Mouse (Mus musculus) thymus, adult 2 months (tissue): ENCODE measurements around the gene Klrb1c. TPM values are rescaled to one million over a fixed set of nuclear protein-coding genes. Genes with fewer than 3 reads are reported as not detected.
"Not testable (repeated sequence)": the region's sequence is repeated elsewhere in the genome, so short reads cannot be mapped to it uniquely, and the experiment has no call there.

ENCODE experiments used
- DNase-seq: peaks from one replicate; pipeline ENCODE4 v3.0.0; 2021
- H3K27ac ChIP-seq: fragments of 200-500 bp; 2 replicates; pipeline ENCODE4 v1.5.1; 2012; ENCODE audit warnings: low read length, control low read depth; ENCODE audit not compliant: control insufficient read depth, insufficient read depth
- H3K27me3 ChIP-seq: fragments of 200-500 bp; 2 replicates; pipeline ENCODE4 v1.6.1; 2012; ENCODE audit warnings: mild to moderate bottlenecking, low read length, moderate library complexity, mixed read lengths; ENCODE audit not compliant: control insufficient read depth, insufficient read depth
- H3K36me3 ChIP-seq: fragments of 200-500 bp; 2 replicates; pipeline ENCODE4 v1.6.1; 2012; ENCODE audit warnings: mild to moderate bottlenecking, low read length, moderate library complexity; ENCODE audit not compliant: control insufficient read depth, insufficient read depth
- H3K4me1 ChIP-seq: fragments of 200-500 bp; replicated peaks from 2 replicates; pipeline ENCODE4 v1.6.1; 2012; ENCODE audit warnings: low read length; ENCODE audit not compliant: control insufficient read depth, insufficient read depth
- H3K4me3 ChIP-seq: fragments of 200-500 bp; 2 replicates; pipeline ENCODE4 v1.5.1; 2012; ENCODE audit warnings: mild to moderate bottlenecking, low read length, control low read depth, moderate library complexity; ENCODE audit not compliant: control insufficient read depth, insufficient read depth
- CTCF ChIP-seq: fragments of 200-500 bp; IDR thresholded peaks from 2 replicates; pipeline ENCODE4 v1.5.1; 2012; ENCODE audit warnings: mild to moderate bottlenecking, control low read depth, low read length, moderate library complexity, borderline replicate concordance; ENCODE audit not compliant: control insufficient read depth, poor library complexity, insufficient read depth; ENCODE audit errors: extremely low read depth
- POLR2A ChIP-seq: fragments of 200-500 bp; IDR thresholded peaks from 2 replicates; pipeline ENCODE4 v1.6.1; 2012; ENCODE audit warnings: mild to moderate bottlenecking, low read length, control low read depth, moderate library complexity; ENCODE audit not compliant: control insufficient read depth, poor library complexity, insufficient read depth; ENCODE audit errors: extremely low read depth
- WGBS: fragments of 180-500 bp; shearing (Covaris S2); methylation state at CpG from one replicate; pipeline ENCODE4 v1.1.7; 2018; 5-methylcytosine and 5-hydroxymethylcytosine counted together
- polyA plus RNA-seq: library from polyadenylated mRNA; depleted of rRNA; stranded (reverse); fragments of >200 nt; gene quantifications from 2 replicates; pipeline ENCODE4 v1.2.3, GENCODE M21; 2012

The Klrb1c gene
- polyA plus RNA-seq, 1 experiment = 2.6 TPM

- no peak for TF ChIP-seq POLR2A
- no peak for TF ChIP-seq CTCF
- WGBS = 71% methylated on average over 4 of the region's 4 CpGs
- Histone ChIP-seq H3K27me3 (no peaks in the 10 kb centered on the region), H3K27ac (no peak overlapping the region), H3K36me3 (no peaks in the 10 kb centered on the region), H3K4me3 (no peak overlapping the region), H3K4me1 (peaks cover 9% of the 10 kb centered on the region)
- no peak for DNase-seq
Measured at GRCm38 (mm10) chr6:128829837-128830236, 40.8 kb upstream of the Klrb1c start.

DNA sequence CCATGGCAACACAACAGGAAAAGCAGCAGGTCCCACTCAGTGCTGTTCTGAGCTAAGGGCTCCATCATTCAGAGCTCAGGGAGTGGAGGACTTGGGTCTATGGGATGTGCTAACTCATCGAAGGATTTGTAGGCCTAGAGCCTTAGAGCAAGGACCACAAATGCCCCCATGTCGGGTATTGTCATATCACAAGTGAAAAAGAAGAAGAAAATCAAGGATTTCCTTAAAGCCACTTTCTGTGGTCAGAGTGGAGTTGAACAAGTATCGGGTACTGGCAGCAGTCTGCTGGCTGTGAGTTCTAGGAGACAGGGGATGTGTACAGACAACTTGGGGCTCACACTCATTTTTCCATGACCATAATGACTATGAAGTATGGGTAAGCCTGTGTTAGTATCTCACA, 37.8 kb upstream of the Klrb1c start:
- TF ChIP-seq POLR2A (no peak), CTCF (no peak)
- no peak overlapping the region for H3K27ac ChIP-seq
- H3K27me3 ChIP-seq = no peaks in the 10 kb centered on the region
- WGBS = 62% methylated on average over 3 of the region's 3 CpGs
- no peak overlapping the region for H3K4me3 ChIP-seq
- H3K36me3 ChIP-seq = no peaks in the 10 kb centered on the region
- DNase-seq = no peak
- H3K4me1 ChIP-seq = 0 out of 2 replicates have a peak, but pooled peaks cover 4% of the 10 kb centered on the region

DNA sequence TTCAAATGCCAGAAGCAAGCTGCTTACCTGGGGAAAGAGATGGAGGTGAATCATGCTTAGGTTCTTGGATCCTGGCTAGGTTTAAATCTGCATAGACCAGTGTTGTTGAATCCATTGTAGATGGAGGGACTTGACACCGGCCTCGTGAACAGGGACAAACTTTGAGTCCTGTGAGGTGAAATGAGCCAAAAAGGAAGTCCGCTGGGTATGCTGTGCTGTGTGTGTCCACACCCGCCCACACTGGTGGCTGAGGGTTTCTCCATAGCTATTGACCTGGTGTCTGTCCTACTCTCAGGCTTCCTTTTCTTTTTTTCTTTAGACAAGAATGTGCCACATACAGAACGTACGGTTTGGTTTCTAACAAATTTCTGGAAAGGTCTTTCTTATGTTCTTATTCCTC, 37.1 kb upstream of the Klrb1c start, which contains the start of the genes Gm44511 and Klrb1b:
Gm44511 (minus strand) TSS at position 184 of the 400 bp plus-strand sequence.
Klrb1b (minus strand) TSS at position 200 of the 400 bp plus-strand sequence.
- Histone ChIP-seq H3K4me1 (0 out of 2 replicates have a peak, but pooled peaks cover 4% of the 10 kb centered on the region), H3K36me3 (no peaks in the 10 kb centered on the region), H3K27ac (no peak within 1 kb of the TSS), H3K4me3 (no peak within 1 kb of the TSS), H3K27me3 (no peaks in the 10 kb centered on the region)
- no peak for DNase-seq
- TF ChIP-seq CTCF = no peak
- no peak for TF ChIP-seq POLR2A
- 87% methylated on average over 6 of the region's 6 CpGs for WGBS

DNA sequence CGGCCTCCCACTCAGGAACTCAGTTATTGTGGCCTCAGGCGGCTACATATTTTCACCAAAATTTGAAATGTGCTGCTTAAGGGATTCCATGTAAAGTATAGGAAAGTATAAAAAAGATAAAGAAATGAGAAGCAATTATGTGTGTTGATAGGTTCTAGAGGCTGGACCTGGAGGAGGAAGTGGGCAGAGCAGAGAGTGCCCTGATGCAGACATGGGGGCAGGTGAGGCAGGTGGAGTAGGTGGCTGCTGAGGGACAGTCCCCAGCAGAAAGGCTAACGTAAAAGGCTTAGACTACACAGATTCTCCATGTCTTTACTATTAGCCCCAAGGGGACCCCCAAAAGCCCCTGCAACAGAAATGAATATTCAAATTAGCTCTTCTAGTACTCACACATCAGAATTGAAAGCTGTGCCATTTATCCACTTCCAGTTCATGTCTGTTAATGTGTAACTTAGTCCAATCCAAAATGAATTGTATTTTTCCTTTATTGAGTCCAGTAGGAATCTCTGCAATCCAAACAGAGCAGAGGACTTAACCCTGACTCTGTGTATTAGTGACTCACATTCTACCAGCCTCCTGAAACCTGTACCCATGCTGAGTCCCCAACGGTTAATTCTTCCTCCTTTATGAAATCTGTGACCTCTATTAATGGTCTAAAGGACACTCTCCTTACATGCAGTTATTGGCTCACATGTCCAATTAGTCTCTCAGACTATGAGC, 29.2 kb upstream of the Klrb1c start:
- Histone ChIP-seq H3K27ac (no peak overlapping the region), H3K36me3 (no peaks in the 10 kb centered on the region), H3K4me1 (no peaks in the 10 kb centered on the region), H3K27me3 (no peaks in the 10 kb centered on the region), H3K4me3 (no peak overlapping the region)
- WGBS = 86% methylated on average over 4 of the region's 4 CpGs
- no peak for DNase-seq
- no peak for TF ChIP-seq POLR2A
- no peak for TF ChIP-seq CTCF

DNA sequence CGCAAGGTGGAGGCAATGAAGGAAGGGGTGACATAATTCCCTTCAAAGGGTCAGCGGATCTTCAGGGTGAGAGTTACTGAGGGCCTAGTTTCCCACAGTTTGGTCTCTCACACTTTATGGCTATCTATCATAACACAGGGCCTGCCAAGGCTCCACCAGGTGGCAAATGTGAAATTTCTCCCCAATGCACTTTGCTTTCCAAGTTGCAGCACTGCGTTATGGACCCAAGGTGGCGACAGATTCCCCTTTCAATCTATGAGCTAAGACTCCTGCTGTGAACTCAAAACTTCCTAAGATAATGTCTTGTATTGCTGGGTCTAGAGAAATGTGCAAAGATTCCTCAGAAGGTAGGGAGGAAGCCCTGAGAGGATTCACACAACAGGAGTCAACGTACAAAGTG, 19.5 kb upstream of the Klrb1c start:
- TF ChIP-seq POLR2A = no peak
- TF ChIP-seq CTCF = no peak; the same call in 1 of the 2 replicates
- Histone ChIP-seq H3K4me1 (no peaks in the 10 kb centered on the region), H3K27ac (no peak overlapping the region), H3K36me3 (no peaks in the 10 kb centered on the region), H3K4me3 (no peak overlapping the region), H3K27me3 (no peaks in the 10 kb centered on the region)
- WGBS = 74% methylated on average over 5 of the region's 5 CpGs
- peak; percentile 76 for DNase-seq

DNA sequence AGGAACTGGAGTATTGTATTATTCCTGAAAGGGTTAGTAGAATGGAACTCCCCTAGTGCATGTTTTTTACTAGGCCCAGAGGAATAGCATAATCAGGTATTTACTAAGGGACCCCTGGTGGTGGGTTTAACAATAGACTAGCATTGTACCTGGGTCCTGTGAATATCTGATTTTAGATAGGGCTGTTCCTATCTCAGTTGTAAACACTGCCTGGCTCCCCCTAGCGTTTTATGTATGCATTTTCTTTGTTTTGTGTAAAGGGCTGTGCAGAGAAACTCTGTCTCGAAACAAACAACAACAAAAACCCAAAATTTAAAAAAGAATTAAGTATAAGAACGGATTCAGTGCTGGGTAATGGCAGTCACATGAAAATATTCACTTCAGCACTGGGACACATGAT, 18.0 kb upstream of the Klrb1c start:
- no peaks in the 10 kb centered on the region for H3K36me3 ChIP-seq
- H3K4me3 ChIP-seq = no peak overlapping the region
- H3K4me1 ChIP-seq = peaks cover 4% of the 10 kb centered on the region
- 69% methylated on average over 3 of the region's 3 CpGs for WGBS
- no peak overlapping the region for H3K27ac ChIP-seq
- H3K27me3 ChIP-seq = no peaks in the 10 kb centered on the region
- DNase-seq = no peak
- TF ChIP-seq CTCF (no peak), POLR2A (no peak)

DNA sequence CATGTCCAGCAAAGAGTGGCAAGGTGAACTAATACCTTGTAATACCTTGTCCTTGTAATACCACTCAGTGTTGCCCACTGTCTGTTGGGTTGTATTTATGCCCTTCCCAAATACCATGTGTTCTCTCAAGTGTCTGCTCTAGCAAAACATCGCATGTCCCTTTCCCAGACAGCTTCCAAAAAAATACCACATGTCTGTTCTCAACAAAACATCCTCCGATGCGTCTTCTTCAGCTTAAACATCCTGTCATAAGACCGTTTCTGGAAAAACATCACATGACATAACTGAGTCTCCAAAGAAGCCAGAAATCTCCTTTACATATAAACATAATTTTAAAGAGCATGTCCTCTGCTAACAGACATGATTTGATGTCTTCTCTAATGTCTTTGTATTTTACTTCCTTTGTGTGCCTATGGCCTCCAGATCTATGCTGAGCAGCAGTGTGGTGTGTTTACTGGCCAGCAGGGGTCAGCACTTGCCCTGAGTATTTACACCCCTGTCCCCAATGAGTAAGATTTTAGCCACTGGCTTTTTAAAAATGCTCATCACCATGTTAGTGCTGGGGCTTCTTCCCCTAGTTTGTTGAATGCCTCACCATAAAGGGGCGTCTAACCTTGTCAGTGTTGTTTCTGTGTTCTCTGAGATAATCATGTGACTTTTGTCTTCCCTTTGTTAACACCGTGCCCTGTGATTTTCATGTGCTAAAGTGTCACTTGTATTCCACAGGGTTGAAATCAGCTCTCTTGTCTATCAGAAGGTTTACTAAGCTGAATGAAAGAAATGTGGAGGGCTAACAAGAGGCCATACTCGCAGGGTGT, 16.0 kb upstream of the Klrb1c start:
- H3K4me1 ChIP-seq, H3K27me3 ChIP-seq, H3K4me3 ChIP-seq, H3K36me3 ChIP-seq, H3K27ac ChIP-seq: not testable (repeated sequence)
- 78% methylated on average over 7 of the region's 7 CpGs for WGBS
- DNase-seq = peak; percentile 69
